Mouse (Mus musculus): ENCODE measurements around the gene Baiap2.

- TF ChIP-seq CTCF (IDR thresholded peaks at IDR 0.05; ENCODE audit: control insufficient read depth, insufficient read depth, low read length) (no peak), POLR2A (IDR thresholded peaks at IDR 0.05; ENCODE audit: borderline replicate concordance, control insufficient read depth, low read depth, low read length) (no peak)
Observed at GRCm38 (mm10) chr11:119990658-119991337, 48.2 kb downstream of the Baiap2 start.

Measured in bone marrow, adult 2 months (tissue).